Mouse (Mus musculus) regulatory T cell (primary cell): ENCODE data around the gene Csmd2.
"Not testable (repeated sequence)": the region's sequence is repeated elsewhere in the genome, so short reads cannot be mapped to it uniquely, and the experiment has no call there.

ENCODE experiments used
- in situ Hi-C: fragments of 300-600 bp; cut with MboI, MseI; formaldehyde crosslinking; loops from one replicate; pipeline ENCODE4 v1.15.1; 2025; ENCODE audit warnings: high pct_unique_total_duplicates

Csmd2 gene

DNA sequence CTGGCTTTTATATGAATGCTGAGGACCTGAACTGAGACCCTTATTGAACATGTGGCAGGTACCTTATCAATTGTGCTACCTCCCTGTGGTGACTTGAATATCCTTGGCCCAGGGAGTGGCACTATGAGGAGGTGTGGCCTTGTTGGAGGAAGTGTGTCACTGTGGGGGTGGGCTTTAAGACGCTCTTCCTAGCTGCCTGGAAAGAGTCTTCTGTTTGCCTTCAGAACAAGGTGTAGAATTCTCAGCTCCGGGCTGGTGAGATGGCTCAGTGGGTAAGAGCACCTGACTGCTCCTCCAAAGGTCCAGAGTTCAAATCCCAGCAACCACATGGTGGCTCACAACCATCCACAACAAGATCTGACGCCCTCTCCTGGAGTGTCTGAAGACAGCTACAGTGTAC is 624.1 kb downstream of the Csmd2 start:
- in situ Hi-C loops: not testable (repeated sequence)

- in situ Hi-C loops: no loop called here
Observed at GRCm38 (mm10) chr4:128613326-128613725, 625.7 kb downstream of the Csmd2 start.

- in situ Hi-C loops: loop anchor here (5.0 kb wide), 2 partner anchors 97 to 237 kb away; no protein-coding TSS in a partner anchor
Observed at GRCm38 (mm10) chr4:128615761-128616160, 628.1 kb downstream of the Csmd2 start.
